Mouse (Mus musculus) bone marrow, adult 2 months (tissue): ENCODE measurements at regions not wholly inside any gene's neighbourhood (a gene's known extent, or its start where the extent isn't known, plus 50 kb on each side); places are given as distances from the start of the nearest gene placed in this dataset.

Experiments used
- CTCF ChIP-seq: fragments of 200-500 bp; IDR thresholded peaks from 2 replicates; pipeline ENCODE4 v1.5.1; 2011; ENCODE audit warnings: low read length, control low read depth; ENCODE audit not compliant: control insufficient read depth, insufficient read depth
- POLR2A ChIP-seq: fragments of 200-500 bp; IDR thresholded peaks from 2 replicates; pipeline ENCODE4 v1.6.1; 2011; ENCODE audit warnings: low read depth, mild to moderate bottlenecking, control low read depth, low read length, borderline replicate concordance; ENCODE audit not compliant: control insufficient read depth

GRCm38 (mm10) chr15:96204187-96204586, 83.1 kb upstream of the Arid2 start:
- TF ChIP-seq POLR2A (no peak), CTCF (no peak)
